Mouse (Mus musculus): ENCODE data around the gene Lrrc4c.

GRCm38 (mm10) chr2:97467031-97467549, 1149.1 kb downstream of the Lrrc4c start:
- no peak for TF ChIP-seq GATA1 (IDR thresholded peaks at IDR 0.05; ENCODE audit: borderline replicate concordance, low read length)
- no peak for TF ChIP-seq FLI1 (IDR thresholded peaks at IDR 0.05; ENCODE audit: low read length)
